Mouse (Mus musculus): Measurements from ENCODE around the gene Olfr508.
"Not testable (repeated sequence)": the region's sequence is repeated elsewhere in the genome, so short reads cannot be mapped to it uniquely, and the experiment has no call there.

Gene Olfr508

GRCm38 (mm10) chr7:108629694-108630093 lies at the start of gene Olfr508:
Gene Olfr508 (plus strand): TSS chr7:108629994.
- in situ Hi-C loops (cut with MseI, MboI): no loop called here

DNA sequence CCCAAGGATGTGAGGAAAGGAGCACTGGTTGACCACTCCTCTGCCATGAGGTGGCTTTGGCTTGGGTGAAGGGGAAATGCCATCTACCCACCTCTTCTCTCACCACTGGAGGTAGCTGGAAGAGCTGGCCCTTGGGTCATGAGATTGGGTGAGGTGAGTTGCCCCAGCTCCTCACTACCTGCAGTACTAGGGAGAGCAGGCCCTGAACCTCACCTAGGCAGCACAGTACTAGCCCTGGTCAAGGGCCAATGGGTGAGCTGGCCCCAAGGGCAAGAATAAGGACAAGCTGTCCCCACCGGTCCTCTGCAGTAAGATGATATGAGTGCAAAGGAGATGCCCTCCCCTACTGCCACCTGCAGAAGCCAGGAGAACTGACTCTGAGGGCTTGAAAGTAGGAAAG lies 40.0 kb upstream of the Olfr508 start:
- in situ Hi-C loops (cut with MseI, MboI): no loop called here

GRCm38 (mm10) chr7:108601916-108602315 lies 27.9 kb upstream of the Olfr508 start:
- in situ Hi-C loops (cut with MseI, MboI): not testable (repeated sequence)

GRCm38 (mm10) chr7:108610487-108610886 lies 19.3 kb upstream of the Olfr508 start, which contains the start of gene Olfr506:
Gene Olfr506 (plus strand): TSS chr7:108610787.
- in situ Hi-C loops (cut with MseI, MboI): no loop called here

GRCm38 (mm10) chr7:108614110-108614509 lies 15.7 kb upstream of the Olfr508 start:
- in situ Hi-C loops (cut with MseI, MboI): no loop called here

DNA sequence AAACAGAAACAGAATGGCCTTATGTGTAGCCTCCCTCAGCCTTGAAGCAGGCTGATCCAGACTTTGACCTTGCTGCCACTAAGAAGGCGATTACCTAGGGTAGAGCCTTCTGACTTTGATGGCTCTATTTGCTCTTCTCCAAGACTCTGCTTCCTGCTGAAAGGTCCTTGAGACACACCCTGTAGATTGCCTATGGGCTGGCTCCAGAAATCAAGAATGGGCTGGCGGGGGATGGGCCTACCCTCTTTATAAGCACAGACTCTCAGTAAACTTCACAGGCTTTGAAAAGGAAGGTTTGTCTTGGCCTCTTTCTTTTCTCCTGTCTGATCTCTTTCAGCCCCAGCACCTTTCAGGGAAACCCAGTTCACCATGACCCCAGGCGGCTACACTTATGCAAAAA lies 13.0 kb upstream of the Olfr508 start:
- in situ Hi-C loops (cut with MseI, MboI): not testable (repeated sequence)

- in situ Hi-C loops (cut with MseI, MboI): no loop called here
Observed at GRCm38 (mm10) chr7:108621514-108621913, 8.3 kb upstream of the Olfr508 start, which contains the start of gene Olfr507. Gene Olfr507 (plus strand): TSS chr7:108621814.

DNA sequence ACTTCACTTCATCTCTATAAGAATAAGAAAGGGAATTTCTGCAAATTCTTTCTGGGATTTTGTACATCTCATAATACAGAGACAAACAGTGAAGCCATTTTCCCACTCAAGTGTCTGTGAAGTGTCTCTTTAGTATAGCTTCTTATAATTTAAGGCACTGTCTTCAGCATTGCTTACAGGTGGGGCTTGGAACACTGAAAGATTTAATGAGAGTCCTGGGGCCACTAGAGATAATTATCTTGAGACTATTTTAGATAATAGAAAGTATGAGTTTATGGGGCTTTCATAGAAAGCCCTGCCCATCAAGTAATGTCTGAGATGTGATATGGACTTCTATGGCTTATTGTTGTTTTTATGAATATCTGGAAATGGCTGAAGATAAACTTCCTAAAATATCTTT lies 22.0 kb downstream of the Olfr508 start, which contains the start of gene Olfr509:
Gene Olfr509, minus strand, starts transcription at position 101 of the 400 bp plus-strand sequence.
- in situ Hi-C loops (cut with MseI, MboI): no loop called here

DNA sequence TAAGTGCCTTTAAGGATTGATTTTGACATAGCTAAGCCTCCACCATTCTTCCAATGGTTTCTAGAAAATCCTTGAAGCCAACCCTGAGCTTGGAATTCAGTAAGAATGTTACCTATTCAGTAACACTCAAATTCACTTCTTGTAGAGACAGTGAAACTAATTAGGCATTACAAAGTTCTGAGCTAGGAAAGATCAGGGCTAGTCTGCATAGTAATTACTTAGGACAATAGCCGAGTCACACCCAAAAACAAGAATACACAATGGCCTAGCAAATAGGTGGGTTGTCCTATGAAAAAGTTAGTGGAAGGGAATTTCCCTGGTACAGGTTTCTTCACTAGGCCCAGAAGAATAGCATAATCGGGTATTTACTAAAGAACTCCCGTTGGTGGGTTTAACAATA lies 32.6 kb downstream of the Olfr508 start:
- in situ Hi-C loops (cut with MseI, MboI): no loop called here

DNA sequence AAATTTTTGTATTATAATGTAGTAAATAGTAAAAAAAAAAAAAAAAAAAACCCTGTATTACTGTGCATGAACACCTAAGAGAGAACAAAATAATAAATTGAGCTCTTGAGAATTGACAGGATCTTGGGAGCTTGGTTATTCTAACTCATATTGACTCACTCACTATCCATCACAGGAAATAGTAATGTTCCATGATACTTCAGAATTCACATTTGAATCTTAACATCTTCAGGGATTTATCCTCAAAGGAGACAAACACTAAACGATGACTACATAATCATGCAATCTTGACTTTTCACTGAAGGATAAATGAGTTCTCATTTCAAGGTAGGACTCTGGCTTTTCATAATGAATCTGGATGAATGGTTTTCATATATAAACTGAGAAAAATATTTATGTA lies 36.3 kb downstream of the Olfr508 start, which contains the start of gene Olfr510:
Gene Olfr510, plus strand, starts transcription at position 301 of the 400 bp plus-strand sequence.
- in situ Hi-C loops (cut with MseI, MboI): no loop called here

GRCm38 (mm10) chr7:108671058-108671457 lies 41.3 kb downstream of the Olfr508 start:
- in situ Hi-C loops (cut with MseI, MboI): no loop called here

DNA sequence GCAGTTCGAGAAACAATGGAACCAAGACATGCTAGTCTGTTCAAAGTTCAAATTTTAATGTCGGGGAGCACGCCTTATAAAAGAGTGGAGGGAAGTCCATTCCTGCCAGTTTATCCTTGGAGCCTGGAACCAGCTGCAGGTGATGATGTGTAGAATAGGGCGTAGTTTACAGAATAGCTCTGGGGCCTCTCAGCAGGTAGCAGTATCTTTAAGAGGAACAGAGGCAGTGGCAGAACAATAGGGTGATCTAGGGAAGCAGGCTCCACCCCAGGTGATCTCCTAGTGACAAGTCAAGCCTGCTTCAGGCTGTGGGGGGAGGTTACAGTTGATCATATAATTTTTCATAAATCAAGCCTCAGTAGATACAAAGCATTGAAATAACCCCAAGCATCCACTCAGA lies 49.1 kb downstream of the Olfr508 start:
- in situ Hi-C loops (cut with MseI, MboI): no loop called here

All from mouse trophoblast stem cell (cell line).